Mouse (Mus musculus) MEL (cell line): Measurements from ENCODE around the gene Myrf. TPM values are rescaled to one million over a fixed set of nuclear protein-coding genes. Genes with fewer than 3 reads are reported as not detected.

Source experiments
- DNase-seq: peaks from one replicate; pipeline ENCODE4 v3.0.0; 2011; ENCODE audit warnings: low read depth, low spot score
- H3K27ac ChIP-seq: 2 replicates; pipeline ENCODE4 v1.5.1; 2012; ENCODE audit warnings: low read depth, mild to moderate bottlenecking, control low read depth, low read length, moderate library complexity; ENCODE audit not compliant: control insufficient read depth
- H3K27me3 ChIP-seq, 2 experiments: fragments of 150-350 bp in 1 of 2; sonication (generic) in 1 of 2; 2 replicates each; pipeline ENCODE4 v1.6.1; 2012; ENCODE audit warnings: low read length in 2 of 2, mild to moderate bottlenecking in 2 of 2, improper control_type of control experiment in 1 of 2, moderate library complexity in 1 of 2; ENCODE audit not compliant: insufficient read depth in 2 of 2, control insufficient read depth in 1 of 2
- H3K36me3 ChIP-seq, 2 experiments: 2 replicates each; pipeline ENCODE4 v1.6.1; 2012 to 2014; ENCODE audit warnings: low read length in 2 of 2, improper control_type of control experiment in 1 of 2, inconsistent platforms in 1 of 2, mild to moderate bottlenecking in 1 of 2; ENCODE audit not compliant: insufficient read depth in 2 of 2, control insufficient read depth in 1 of 2
- H3K4me1 ChIP-seq, 2 experiments: fragments of 150-350 bp in 1 of 2; sonication (generic) in 1 of 2; 2 replicates each; pipeline ENCODE4 v1.6.1; 2012; ENCODE audit warnings: low read length in 2 of 2, improper control_type of control experiment in 1 of 2, mild to moderate bottlenecking in 1 of 2; ENCODE audit not compliant: insufficient read depth in 2 of 2, control insufficient read depth in 1 of 2
- H3K4me3 ChIP-seq, 2 experiments: fragments of 150-350 bp in 1 of 2; sonication (generic) in 1 of 2; 2 replicates each; pipeline ENCODE4 v1.5.1; 2012; ENCODE audit warnings: low read depth in 2 of 2, low read length in 2 of 2, mild to moderate bottlenecking in 2 of 2, moderate library complexity in 2 of 2, control low read depth in 1 of 2, improper control_type of control experiment in 1 of 2; ENCODE audit not compliant: control insufficient read depth in 1 of 2, insufficient read depth in 1 of 2
- H3K79me2 ChIP-seq: 2 replicates; pipeline ENCODE4 v1.6.1; 2012; ENCODE audit warnings: mild to moderate bottlenecking, low read length, moderate library complexity; ENCODE audit not compliant: control insufficient read depth, poor library complexity, insufficient read depth
- H3K9ac ChIP-seq: 2 replicates; pipeline ENCODE4 v1.6.1; 2012; ENCODE audit warnings: low read depth, mild to moderate bottlenecking, control low read depth, low read length, moderate library complexity; ENCODE audit not compliant: control insufficient read depth, poor library complexity, severe bottlenecking
- H3K9me3 ChIP-seq: fragments of 150-350 bp; sonication (generic); replicated peaks from 2 replicates; pipeline ENCODE4 v1.6.1; 2012; ENCODE audit warnings: mild to moderate bottlenecking, low read length, improper control_type of control experiment, moderate library complexity; ENCODE audit not compliant: insufficient read depth
- CHD2 ChIP-seq: IDR thresholded peaks from 2 replicates; pipeline ENCODE4 v1.6.1; 2011; ENCODE audit warnings: low read length, improper control_type of control experiment
- CTCF ChIP-seq, 3 experiments: IDR thresholded peaks in 2 of 3; conservative IDR thresholded peaks in 1 of 3; 2 replicates each; pipeline ENCODE4 v1.5.1; 2011 to 2012; ENCODE audit warnings: low read length in 3 of 3, low read depth in 2 of 3, mild to moderate bottlenecking in 2 of 3, improper control_type of control experiment in 1 of 3, inconsistent platforms in 1 of 3, mixed read lengths in 1 of 3, moderate library complexity in 1 of 3; ENCODE audit not compliant: control insufficient read depth in 1 of 3, insufficient read depth in 1 of 3, poor library complexity in 1 of 3, severe bottlenecking in 1 of 3
- ETS1 ChIP-seq: IDR thresholded peaks from 2 replicates; pipeline ENCODE4 v1.6.1; 2012; ENCODE audit warnings: low read depth, mild to moderate bottlenecking, inconsistent platforms, low read length, improper control_type of control experiment, moderate library complexity
- GATA1 ChIP-seq: IDR thresholded peaks from 2 replicates; pipeline ENCODE4 v1.6.1; 2011; ENCODE audit warnings: low read depth, low read length, improper control_type of control experiment
- KAT2A ChIP-seq: conservative IDR thresholded peaks from 2 replicates; pipeline ENCODE4 v1.6.1; 2012; ENCODE audit warnings: low read depth, low read length, improper control_type of control experiment, inconsistent platforms
- MAFK ChIP-seq: IDR thresholded peaks from 2 replicates; pipeline ENCODE4 v1.6.1; 2011; ENCODE audit warnings: low read depth, mild to moderate bottlenecking, low read length, improper control_type of control experiment, borderline replicate concordance
- MXI1 ChIP-seq: IDR thresholded peaks from 2 replicates; pipeline ENCODE4 v1.6.1; 2011; ENCODE audit warnings: mild to moderate bottlenecking, low read depth, low read length, improper control_type of control experiment
- NRF1 ChIP-seq: IDR thresholded peaks from 2 replicates; pipeline ENCODE4 v1.6.1; 2014; ENCODE audit warnings: low read depth, mild to moderate bottlenecking, inconsistent platforms, low read length, improper control_type of control experiment, moderate library complexity; ENCODE audit not compliant: poor library complexity, insufficient read depth, severe bottlenecking
- POLR2A ChIP-seq, 2 experiments: IDR thresholded peaks; 2 replicates each; pipeline ENCODE4 v1.6.1; 2011 to 2012; ENCODE audit warnings: low read length in 2 of 2, mild to moderate bottlenecking in 2 of 2, control low read depth in 1 of 2, improper control_type of control experiment in 1 of 2, low read depth in 1 of 2, moderate library complexity in 1 of 2; ENCODE audit not compliant: control insufficient read depth in 1 of 2, insufficient read depth in 1 of 2, poor library complexity in 1 of 2
- RAD21 ChIP-seq: IDR thresholded peaks from 2 replicates; pipeline ENCODE4 v1.6.1; 2011; ENCODE audit warnings: mild to moderate bottlenecking, low read depth, low read length, improper control_type of control experiment
- SIN3A ChIP-seq: IDR thresholded peaks from 2 replicates; pipeline ENCODE4 v1.6.1; 2012; ENCODE audit warnings: low read length, improper control_type of control experiment, inconsistent platforms
- SMC3 ChIP-seq: IDR thresholded peaks from 2 replicates; pipeline ENCODE4 v1.6.1; 2011; ENCODE audit warnings: low read depth, low read length, improper control_type of control experiment
- UBTF ChIP-seq: IDR thresholded peaks from 2 replicates; pipeline ENCODE4 v1.6.1; 2012; ENCODE audit warnings: low read depth, mild to moderate bottlenecking, inconsistent platforms, low read length, improper control_type of control experiment, moderate library complexity, borderline replicate concordance; ENCODE audit not compliant: insufficient read depth
- USF1 ChIP-seq: IDR thresholded peaks from 2 replicates; pipeline ENCODE4 v1.6.1; 2014; ENCODE audit warnings: low read depth, mild to moderate bottlenecking, inconsistent platforms, low read length, improper control_type of control experiment, moderate library complexity
- USF2 ChIP-seq, 2 experiments: IDR thresholded peaks; 2 replicates each; pipeline ENCODE4 v1.6.1; 2011 to 2012; ENCODE audit warnings: improper control_type of control experiment in 2 of 2, low read length in 2 of 2, borderline replicate concordance in 1 of 2, inconsistent platforms in 1 of 2, low read depth in 1 of 2, mild to moderate bottlenecking in 1 of 2; ENCODE audit not compliant: insufficient read depth in 1 of 2
- ZC3H11A ChIP-seq: IDR thresholded peaks from 2 replicates; pipeline ENCODE4 v1.6.1; 2012; ENCODE audit warnings: low read depth, mild to moderate bottlenecking, inconsistent platforms, low read length, improper control_type of control experiment
- polyA plus RNA-seq, 2 experiments: library from polyadenylated mRNA; stranded (reverse) in 1 of 2; unstranded in 1 of 2; fragments of >175 nt in 1 of 2; fragments of >200 nt in 1 of 2; gene quantifications; 2 replicates each; pipeline versions ENCODE4 v1.2.1 to v1.2.4; 2012; ENCODE audit warnings: low replicate concordance in 2 of 2, low read depth in 1 of 2; ENCODE audit not compliant: insufficient read length in 2 of 2, insufficient read depth in 1 of 2, missing spikeins in 1 of 2
- total RNA-seq: library from RNA; depleted of rRNA; stranded (reverse); fragments of 300-350 nt; gene quantifications from 2 replicates; pipeline ENCODE4 v1.2.3, GENCODE M21; 2012

The Myrf gene
- total and polyA plus RNA-seq, 3 experiments, result 0.23 to 2.7 TPM; not detected in 1

- H3K27ac ChIP-seq, result no peak overlapping the region
- peak; percentile 67 for DNase-seq
These were observed 17.9 kb upstream of the Myrf start for GRCm38 (mm10) chr19:10258279-10259011.

DNA sequence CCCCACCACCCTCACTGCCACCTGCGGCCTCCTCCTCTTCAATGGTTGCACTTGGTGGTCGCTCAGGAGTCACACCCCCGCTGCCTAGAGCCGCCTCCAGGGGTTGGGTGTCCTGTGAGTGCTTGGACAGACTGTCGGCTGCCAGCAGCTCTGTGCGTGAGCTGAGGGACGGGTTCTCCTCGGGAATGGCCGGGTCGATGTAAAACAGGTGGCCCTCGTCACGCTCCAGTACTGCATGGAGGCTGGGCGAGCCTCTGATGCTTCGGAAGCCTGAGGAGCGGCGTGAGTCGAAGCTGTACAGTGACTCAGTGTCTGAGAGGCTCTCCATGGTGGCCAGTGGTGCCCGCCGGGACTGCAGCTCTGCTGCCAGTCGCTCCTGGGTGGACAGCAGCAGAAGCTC is 7.6 kb upstream of the Myrf start:
- Histone ChIP-seq H3K79me2 (no peaks in the 10 kb centered on the region), H3K36me3 (no peaks in the 10 kb centered on the region), H3K9ac (no peak overlapping the region)
- TF ChIP-seq CTCF (IDR thresholded peaks at IDR 0.05 in 2 of 3, conservative IDR thresholded peaks at IDR 0.05 in 1 of 3; ENCODE audit: control insufficient read depth in 1 of 3, insufficient read depth in 1 of 3, low read depth in 2 of 3, low read length in 3 of 3, poor library complexity in 1 of 3, severe bottlenecking in 1 of 3) (no peak), POLR2A (IDR thresholded peaks at IDR 0.05; ENCODE audit: control insufficient read depth in 1 of 2, insufficient read depth in 1 of 2, low read depth in 1 of 2, low read length in 2 of 2, poor library complexity in 1 of 2) (no peak)
- TF ChIP-seq, all 39 proteins: peak for 0
- no peak for DNase-seq
- H3K27me3 ChIP-seq, result peaks cover 2% of the 10 kb centered on the region in 2 experiments; a peak in 2 of 4 replicates
- H3K4me1 ChIP-seq, result no peaks in the 10 kb centered on the region
- H3K4me3 ChIP-seq, result no peak overlapping the region
- H3K27ac ChIP-seq, result no peak overlapping the region
- no peaks in the 10 kb centered on the region for H3K9me3 ChIP-seq

More at GRCm38 (mm10) chr19:10258279-10259011, 17.9 kb upstream of the Myrf start:
- no peaks in the 10 kb centered on the region for H3K9me3 ChIP-seq
- H3K27me3 ChIP-seq, result peaks cover 0 to 21% of the 10 kb centered on the region in 2 experiments; a peak in 2 of 4 replicates
- no peak overlapping the region for H3K4me3 ChIP-seq
- no peak overlapping the region for H3K9ac ChIP-seq
- H3K4me1 ChIP-seq, result no peaks in the 10 kb centered on the region
- no peaks in the 10 kb centered on the region for H3K79me2 ChIP-seq
- TF ChIP-seq CTCF (IDR thresholded peaks at IDR 0.05 in 2 of 3, conservative IDR thresholded peaks at IDR 0.05 in 1 of 3; ENCODE audit: control insufficient read depth in 1 of 3, insufficient read depth in 1 of 3, low read depth in 2 of 3, low read length in 3 of 3, poor library complexity in 1 of 3, severe bottlenecking in 1 of 3), result peak; percentile 80 to 89 (median 84)
- TF ChIP-seq RAD21, result peak; percentile 69
- TF ChIP-seq SMC3, result peak; percentile 53
- no peak for TF ChIP-seq MAFK
- no peaks in the 10 kb centered on the region for H3K36me3 ChIP-seq

DNA sequence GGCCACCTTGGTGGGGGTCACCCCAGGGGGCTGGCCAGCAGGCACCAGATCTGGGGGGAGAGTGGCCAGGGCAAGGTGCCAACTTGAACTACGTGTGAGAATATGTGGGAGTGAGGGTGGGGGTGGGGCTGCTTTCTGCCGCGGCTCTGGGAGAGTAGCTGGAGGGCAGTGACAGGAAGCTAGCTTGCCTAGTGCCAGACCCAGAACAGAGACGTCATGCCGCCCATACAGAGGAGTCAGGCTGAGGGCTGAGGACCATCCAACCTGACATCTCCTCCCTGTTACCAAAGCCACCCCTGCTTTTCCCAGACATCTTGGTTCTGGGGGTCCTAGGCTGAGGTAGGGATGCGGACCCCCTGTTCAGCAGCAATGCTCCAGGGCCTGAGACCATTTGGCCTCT is 6.6 kb upstream of the Myrf start:
- Histone ChIP-seq H3K27ac (no peak overlapping the region), H3K4me1 (no peaks in the 10 kb centered on the region), H3K9ac (no peak overlapping the region), H3K36me3 (no peaks in the 10 kb centered on the region), H3K9me3 (no peaks in the 10 kb centered on the region), H3K4me3 (no peak overlapping the region), H3K27me3 (peaks cover 2% of the 10 kb centered on the region in 2 experiments; a peak in 2 of 4 replicates), H3K79me2 (no peaks in the 10 kb centered on the region)
- no peak for DNase-seq
- TF ChIP-seq ZC3H11A, result no peak

GRCm38 (mm10) chr19:10244183-10244582 is 3.6 kb upstream of the Myrf start:
- DNase-seq, result peak; percentile 66
- Histone ChIP-seq H3K36me3 (no peaks in the 10 kb centered on the region), H3K4me1 (peaks cover 0 to 7% of the 10 kb centered on the region in 2 experiments; a peak in 1 of 4 replicates), H3K79me2 (no peaks in the 10 kb centered on the region; the same call in 1 of the 2 replicates), H3K9me3 (no peaks in the 10 kb centered on the region), H3K27me3 (peaks cover 2% of the 10 kb centered on the region in 2 experiments; a peak in 2 of 4 replicates), H3K27ac (no peak overlapping the region), H3K4me3 (no peak overlapping the region), H3K9ac (no peak overlapping the region)
- TF ChIP-seq KAT2A (no peak), ETS1 (no peak), RAD21 (peak; percentile 48), ZC3H11A (0 out of 2 replicates have a peak, but pooled peaks have one; percentile 6), GATA1 (no peak), MXI1 (no peak), SMC3 (peak; percentile 61), CTCF (IDR thresholded peaks at IDR 0.05 in 2 of 3, conservative IDR thresholded peaks at IDR 0.05 in 1 of 3; ENCODE audit: control insufficient read depth in 1 of 3, insufficient read depth in 1 of 3, low read depth in 2 of 3, low read length in 3 of 3, poor library complexity in 1 of 3, severe bottlenecking in 1 of 3) (peak; percentile 73 to 78 (median 77)), SIN3A (no peak), NRF1 (no peak), CHD2 (no peak), USF1 (no peak), USF2 (IDR thresholded peaks at IDR 0.05; ENCODE audit: borderline replicate concordance in 1 of 2, insufficient read depth in 1 of 2, low read depth in 1 of 2, low read length in 2 of 2) (no peak), UBTF (no peak)
